8 mouse cellular contexts compared by ENCODE assay signal in genomic region chr10:62885969-62886798, GRCm38 (mm10). TPM values are rescaled to one million over a fixed set of nuclear protein-coding genes. Genes with fewer than 3 reads are reported as not detected.
DNase-seq lines count a peak whose midpoint lies in the region; ATAC-seq lines count a peak whose summit lies in the region.

No protein-coding gene starts in this region.

- peak overlapping the region; percentile 65 for H3K9ac ChIP-seq in forebrain, embryonic 14.5 days (ENCODE audit: low read length)

- under 1% methylated on average over 38 of the region's 38 CpGs for WGBS in heart, embryonic 10.5 days
- whole genome bisulfite sequencing in forebrain, embryonic 14.5 days, result under 1% methylated on average over 38 of the region's 38 CpGs
- WGBS in midbrain, embryonic 10.5 days, result under 1% methylated on average over 38 of the region's 38 CpGs

- H3K27ac ChIP-seq in heart, embryonic 10.5 days, result peak overlapping the region; percentile 87
- no peak overlapping the region for H3K27ac ChIP-seq in forebrain, embryonic 14.5 days (ENCODE audit: low read depth, low read length)
- peak overlapping the region; percentile 81 for H3K27ac ChIP-seq in midbrain, embryonic 10.5 days (replicated peaks)

- no peaks in the 10 kb centered on the region for H3K27me3 ChIP-seq in heart, embryonic 10.5 days (ENCODE audit: insufficient read depth, poor library complexity, severe bottlenecking)
- H3K27me3 ChIP-seq in forebrain, embryonic 14.5 days (replicated peaks; ENCODE audit: control insufficient read depth, insufficient read depth, low read length), result no peaks in the 10 kb centered on the region
- H3K27me3 ChIP-seq in midbrain, embryonic 10.5 days (ENCODE audit: low read depth, poor library complexity, severe bottlenecking), result peaks cover 20% of the 10 kb centered on the region

- peak overlapping the region; percentile 95 for H3K4me2 ChIP-seq in forebrain, embryonic 14.5 days (ENCODE audit: low read length)

- peak overlapping the region; percentile 77 for H3K4me3 ChIP-seq in heart, embryonic 10.5 days
- H3K4me3 ChIP-seq in forebrain, embryonic 14.5 days (ENCODE audit: low read depth, low read length), result peak overlapping the region; percentile 55
- H3K4me3 ChIP-seq in midbrain, embryonic 10.5 days, result peak overlapping the region; percentile 64

- H3K36me3 ChIP-seq in heart, embryonic 10.5 days, result no peaks in the 10 kb centered on the region
- no peaks in the 10 kb centered on the region for H3K36me3 ChIP-seq in forebrain, embryonic 14.5 days (ENCODE audit: control insufficient read depth, insufficient read depth, low read length)
- no peaks in the 10 kb centered on the region for H3K36me3 ChIP-seq in midbrain, embryonic 10.5 days

- no peaks in the 10 kb centered on the region for H3K9me3 ChIP-seq in heart, embryonic 10.5 days
- no peaks in the 10 kb centered on the region for H3K9me3 ChIP-seq in forebrain, embryonic 14.5 days (replicated peaks; ENCODE audit: control insufficient read depth, low read length)
- no peaks in the 10 kb centered on the region for H3K9me3 ChIP-seq in midbrain, embryonic 10.5 days (replicated peaks)

- intact Hi-C loops in heart, postnatal 25 days (cut with DNase I), result loop anchor here (2.0 kb wide), 1 partner anchor 21 kb away; no protein-coding TSS in a partner anchor
- intact Hi-C loops in left cerebral cortex, postnatal 36 days (cut with DNase I), result no loop called here

- peaks cover 12% of the 10 kb centered on the region for H3K4me1 ChIP-seq in heart, embryonic 10.5 days
- H3K4me1 ChIP-seq in forebrain, embryonic 14.5 days (ENCODE audit: control insufficient read depth, insufficient read depth, low read length), result no peaks in the 10 kb centered on the region; the same call in 1 of the 2 replicates
- H3K4me1 ChIP-seq in midbrain, embryonic 10.5 days, result peaks cover 51% of the 10 kb centered on the region

- DNase-seq in heart, embryonic 10.5 days (ENCODE audit: low spot score), result peak; percentile 80
- no peak for DNase-seq in heart, postnatal 25 days (ENCODE audit: low spot score)
- DNase-seq in T-cell, adult 2 months (ENCODE audit: low spot score), result peak; percentile 14
- DNase-seq in forebrain, embryonic 14.5 days (ENCODE audit: low spot score), result peak; percentile 61
- peak; percentile 19 for DNase-seq in kidney, postnatal 10 days
- peak; percentile 63 for DNase-seq in midbrain, embryonic 10.5 days (ENCODE audit: low spot score)
- no peak for DNase-seq in left cerebral cortex, adult 8-10 months (ENCODE audit: low spot score in 2 of 2)
- no peak for DNase-seq in left cerebral cortex, postnatal 36 days (ENCODE audit: low spot score in 2 of 2)

- ATAC-seq in forebrain, embryonic 14.5 days, result peak; percentile 46

RNA-seq across cellular contexts. Expression of gene Tet1, which starts 22.6 kb away (rescaled TPM):
- 25.6 and 30.3 TPM in 2 replicates for polyA plus RNA-seq in heart, embryonic 10.5 days (2016; fragmentation: Nextera tagmentation; extraction: Ambion mirVana)
- total RNA-seq in heart, postnatal 25 days (2021), result 10 to 100 TPM; 11.0 to 12.7 TPM
- 25.0 and 38.1 TPM in 2 replicates for polyA plus RNA-seq in forebrain, embryonic 14.5 days (2014; fragmentation: Nextera tagmentation; extraction: Ambion mirVana)
- polyA plus RNA-seq in midbrain, embryonic 10.5 days (2016; fragmentation: Nextera tagmentation; extraction: Ambion mirVana), result 24.8 and 31.3 TPM in 2 replicates
- 10 to 100 TPM; 13.0 to 18.6 (median 15.2) TPM for total RNA-seq in left cerebral cortex, adult 8-10 months (2022)
- 10 to 100 TPM; 20.4 to 22.1 TPM for total RNA-seq in left cerebral cortex, postnatal 36 days (2021)

RNA-seq across cellular contexts. Expression of gene Slc25a16, which starts 34.2 kb away (rescaled TPM):
- polyA plus RNA-seq in heart, embryonic 10.5 days (2016; fragmentation: Nextera tagmentation; extraction: Ambion mirVana), result 11.6 and 12.6 TPM in 2 replicates
- total RNA-seq in heart, postnatal 25 days (2021), result 10 to 100 TPM; 23.0 to 23.2 TPM
- 16.7 and 17.1 TPM in 2 replicates for polyA plus RNA-seq in forebrain, embryonic 14.5 days (2014; fragmentation: Nextera tagmentation; extraction: Ambion mirVana)
- polyA plus RNA-seq in midbrain, embryonic 10.5 days (2016; fragmentation: Nextera tagmentation; extraction: Ambion mirVana), result 8.5 and 9.4 TPM in 2 replicates
- 10 to 100 TPM; 37.2 to 44.4 (median 39.9) TPM for total RNA-seq in left cerebral cortex, adult 8-10 months (2022)
- total RNA-seq in left cerebral cortex, postnatal 36 days (2021), result 10 to 100 TPM; 35.4 to 45.1 TPM

Comparison
In these comparisons a context has a peak if more than half of its experiments do, and no peak if none do; other contexts are left out.
1. DNase-seq: peak in heart, embryonic 10.5 days (single experiment), T-cell, adult 2 months (single experiment), forebrain, embryonic 14.5 days (single experiment), kidney, postnatal 10 days (single experiment) and midbrain, embryonic 10.5 days (single experiment); none in heart, postnatal 25 days (single experiment), left cerebral cortex, adult 8-10 months (0 of 2) and left cerebral cortex, postnatal 36 days (0 of 2).
2. Peak in every context shown above with its lines, with median percentiles within 50 percentile points of each other: H3K4me3 ChIP-seq.